Mouse (Mus musculus) neural tube, embryonic 14.5 days (tissue): ENCODE data around the gene Msmb. TPM values are rescaled to one million over a fixed set of nuclear protein-coding genes. Genes with fewer than 3 reads are reported as not detected.
"Not testable (repeated sequence)": the region's sequence is repeated elsewhere in the genome, so short reads cannot be mapped to it uniquely, and the experiment has no call there.

ENCODE experiments used
- ATAC-seq: fragments of 200-750 bp; cut with Nextera tagmentation; 2 replicates; pipeline ENCODE4 v1.8.0; 2017; ENCODE audit warnings: low read depth, mild to moderate bottlenecking, moderate TSS enrichment, moderate library complexity
- H3K27ac ChIP-seq: fragments of 300-500 bp; sonication (generic); 2 replicates; pipeline ENCODE4 v1.5.1; 2014; ENCODE audit warnings: low read depth, mild to moderate bottlenecking, control low read depth, low read length, moderate library complexity, mixed read lengths
- H3K27me3 ChIP-seq: fragments of 300-500 bp; sonication (generic); 2 replicates; pipeline ENCODE4 v1.6.1; 2014; ENCODE audit warnings: low read length; ENCODE audit not compliant: control insufficient read depth, insufficient read depth
- H3K36me3 ChIP-seq: fragments of 300-500 bp; sonication (generic); 2 replicates; pipeline ENCODE4 v1.6.1; 2014; ENCODE audit warnings: low read length, mixed read lengths; ENCODE audit not compliant: control insufficient read depth, insufficient read depth
- H3K4me1 ChIP-seq: fragments of 300-500 bp; sonication (generic); 2 replicates; pipeline ENCODE4 v1.6.1; 2014; ENCODE audit warnings: low read length; ENCODE audit not compliant: control insufficient read depth, insufficient read depth
- H3K4me2 ChIP-seq: fragments of 300-500 bp; sonication (generic); 2 replicates; pipeline ENCODE4 v1.6.1; 2014; ENCODE audit warnings: mild to moderate bottlenecking, low read depth, low read length, control low read depth
- H3K4me3 ChIP-seq: fragments of 300-500 bp; sonication (generic); 2 replicates; pipeline ENCODE4 v1.5.1; 2014; ENCODE audit warnings: low read depth, low read length, control low read depth, mixed read lengths
- H3K9ac ChIP-seq: fragments of 300-500 bp; sonication (generic); replicated peaks from 2 replicates; pipeline ENCODE4 v1.6.1; 2014; ENCODE audit warnings: low read depth, mild to moderate bottlenecking, control low read depth, low read length, mixed read lengths
- H3K9me3 ChIP-seq: fragments of 300-500 bp; sonication (generic); 2 replicates; pipeline ENCODE4 v1.6.1; 2016; ENCODE audit warnings: low read length; ENCODE audit not compliant: control insufficient read depth
- WGBS: fragments of 180-500 bp; shearing (Covaris S2); extraction: QIAGEN DNeasy Blood & Tissue Kit; methylation state at CpG from one replicate; pipeline ENCODE4 v1.1.7; 2014; 5-methylcytosine and 5-hydroxymethylcytosine counted together
- polyA plus RNA-seq: library from polyadenylated mRNA; unstranded; fragments of >200 nt; fragmentation: Nextera tagmentation; extraction: Ambion mirVana; gene quantifications from 2 replicates; pipeline ENCODE4 v1.2.1, GENCODE M21; 2014

The Msmb gene
- polyA plus RNA-seq, 1 experiment from 2014 or later: not detected

GRCm38 (mm10) chr14:32165278-32166061, 23.6 kb downstream of the Msmb start:
- peak overlapping the region; percentile 41 for H3K4me3 ChIP-seq
- H3K27me3 ChIP-seq: no peaks in the 10 kb centered on the region
- H3K9me3 ChIP-seq: no peaks in the 10 kb centered on the region
- no peaks in the 10 kb centered on the region for H3K36me3 ChIP-seq
- peaks cover 15% of the 10 kb centered on the region for H3K4me1 ChIP-seq
- H3K4me2 ChIP-seq: peak overlapping the region; percentile 88
- H3K27ac ChIP-seq: no peak overlapping the region
- peak; percentile 66; the same call in 1 of the 2 replicates for ATAC-seq
- peak overlapping the region; percentile 47 for H3K9ac ChIP-seq
- 1% methylated on average over 39 of the region's 42 CpGs for WGBS

GRCm38 (mm10) chr14:32166062-32166441, 24.2 kb downstream of the Msmb start:
- Histone ChIP-seq H3K4me1 (peaks cover 9% of the 10 kb centered on the region), H3K4me3 (no peak overlapping the region), H3K27ac (no peak overlapping the region), H3K36me3 (no peaks in the 10 kb centered on the region), H3K27me3 (no peaks in the 10 kb centered on the region), H3K9ac (no peak overlapping the region; the same call in 1 of the 2 replicates), H3K4me2 (peak overlapping the region; percentile 88), H3K9me3 (no peaks in the 10 kb centered on the region)
- 78% methylated on average over 2 of the region's 2 CpGs for WGBS
- ATAC-seq: no peak

DNA sequence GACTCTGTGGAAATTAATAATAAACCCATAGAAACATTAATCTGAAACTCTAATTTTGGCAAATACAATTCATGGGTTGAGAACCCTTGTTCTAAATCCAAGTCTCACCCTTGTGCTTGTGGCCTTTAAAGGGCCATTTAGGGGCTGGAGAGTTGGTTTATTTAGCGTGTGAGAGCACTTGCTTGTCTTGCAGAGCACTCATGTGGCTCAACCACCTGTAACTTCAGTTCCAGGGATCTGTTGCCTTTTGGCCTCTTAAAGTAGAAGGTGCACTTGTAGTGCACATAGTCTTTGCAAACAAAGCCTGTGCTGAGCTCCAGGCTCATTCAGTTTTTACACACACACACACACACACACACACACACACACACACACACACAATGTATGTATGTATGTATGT, 25.0 kb downstream of the Msmb start:
- no peaks in the 10 kb centered on the region for H3K27me3 ChIP-seq
- ATAC-seq: no peak
- H3K9me3 ChIP-seq: no peaks in the 10 kb centered on the region
- no peak overlapping the region for H3K27ac ChIP-seq
- WGBS: 100% methylated on average over 1 of the region's 1 CpGs
- no peak overlapping the region for H3K4me3 ChIP-seq
- peaks cover 8% of the 10 kb centered on the region; the same call in 1 of the 2 replicates for H3K4me1 ChIP-seq
- H3K36me3 ChIP-seq: no peaks in the 10 kb centered on the region
- no peak overlapping the region for H3K4me2 ChIP-seq
- H3K9ac ChIP-seq: no peak overlapping the region

- Histone ChIP-seq H3K4me3 (no peak overlapping the region), H3K27me3 (no peaks in the 10 kb centered on the region), H3K4me2 (no peak overlapping the region), H3K9me3 (no peaks in the 10 kb centered on the region), H3K4me1 (peaks cover 8% of the 10 kb centered on the region; the same call in 1 of the 2 replicates), H3K27ac (no peak overlapping the region), H3K36me3 (no peaks in the 10 kb centered on the region; the same call in 1 of the 2 replicates), H3K9ac (no peak overlapping the region)
- 91% methylated on average over 5 of the region's 5 CpGs for WGBS
- no peak for ATAC-seq
Observed at GRCm38 (mm10) chr14:32167326-32167725, 25.5 kb downstream of the Msmb start.

DNA sequence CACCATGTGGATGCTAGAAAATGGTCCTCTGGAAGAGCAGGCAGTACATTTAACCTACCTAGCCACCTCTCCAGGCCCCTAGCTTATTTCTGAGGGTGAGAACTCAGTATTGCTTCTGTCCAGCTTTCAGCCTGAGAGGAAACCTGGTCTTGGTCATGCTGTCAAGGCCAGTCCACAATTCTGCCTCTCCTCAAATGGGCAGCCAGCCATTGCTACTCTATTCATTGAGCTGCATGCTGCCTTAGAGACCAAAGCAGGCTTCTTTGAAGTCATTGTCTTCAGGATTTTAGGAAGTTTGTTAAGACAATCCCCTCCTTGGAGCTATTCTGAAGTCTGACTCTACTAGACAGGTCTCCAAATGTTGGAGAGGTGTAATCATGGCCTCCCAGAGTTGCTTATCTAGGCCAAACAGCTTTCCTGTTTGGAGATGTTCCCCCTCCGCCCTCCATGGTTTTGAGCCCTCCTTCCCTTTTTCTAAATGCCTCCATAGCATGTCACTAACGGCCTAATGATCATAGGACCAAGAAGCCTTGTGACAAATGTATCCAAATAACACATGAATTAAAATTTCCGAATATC, 26.9 kb downstream of the Msmb start:
- no peaks in the 10 kb centered on the region for H3K27me3 ChIP-seq
- H3K4me3 ChIP-seq: no peak overlapping the region
- no peak overlapping the region for H3K9ac ChIP-seq
- no peaks in the 10 kb centered on the region for H3K9me3 ChIP-seq
- peaks cover 8% of the 10 kb centered on the region; the same call in 1 of the 2 replicates for H3K4me1 ChIP-seq
- ATAC-seq: no peak
- peaks cover 10% of the 10 kb centered on the region; the same call in 1 of the 2 replicates for H3K36me3 ChIP-seq
- H3K4me2 ChIP-seq: no peak overlapping the region
- H3K27ac ChIP-seq: no peak overlapping the region
- 72% methylated on average over 3 of the region's 3 CpGs for WGBS

DNA sequence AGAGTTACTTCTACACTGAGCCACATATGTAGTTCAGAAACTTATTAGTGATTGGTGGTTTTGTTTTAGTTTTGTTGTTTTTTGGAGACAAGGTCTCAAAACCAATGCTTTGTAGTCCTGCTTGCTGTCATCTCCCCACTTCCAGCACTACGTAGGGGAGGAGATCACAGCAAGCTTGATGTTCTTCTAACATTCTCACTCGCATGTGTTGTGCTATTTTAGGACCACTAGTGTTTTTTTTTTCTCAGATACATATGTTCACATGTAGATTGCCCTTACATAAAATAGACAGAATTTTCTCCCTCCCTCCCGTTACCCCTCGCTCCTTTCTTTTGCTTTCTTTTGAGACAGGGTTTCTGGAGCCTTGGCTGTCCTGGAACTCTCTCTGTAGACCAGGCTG, 28.3 kb downstream of the Msmb start:
- Histone ChIP-seq H3K36me3 (peaks cover 15% of the 10 kb centered on the region; the same call in 1 of the 2 replicates), H3K4me1 (peaks cover 7% of the 10 kb centered on the region; the same call in 1 of the 2 replicates), H3K9me3 (no peaks in the 10 kb centered on the region), H3K4me3 (no peak overlapping the region), H3K27ac (no peak overlapping the region), H3K4me2 (no peak overlapping the region), H3K27me3 (no peaks in the 10 kb centered on the region), H3K9ac (no peak overlapping the region)
- ATAC-seq: no peak
- WGBS: 91% methylated on average over 4 of the region's 4 CpGs

DNA sequence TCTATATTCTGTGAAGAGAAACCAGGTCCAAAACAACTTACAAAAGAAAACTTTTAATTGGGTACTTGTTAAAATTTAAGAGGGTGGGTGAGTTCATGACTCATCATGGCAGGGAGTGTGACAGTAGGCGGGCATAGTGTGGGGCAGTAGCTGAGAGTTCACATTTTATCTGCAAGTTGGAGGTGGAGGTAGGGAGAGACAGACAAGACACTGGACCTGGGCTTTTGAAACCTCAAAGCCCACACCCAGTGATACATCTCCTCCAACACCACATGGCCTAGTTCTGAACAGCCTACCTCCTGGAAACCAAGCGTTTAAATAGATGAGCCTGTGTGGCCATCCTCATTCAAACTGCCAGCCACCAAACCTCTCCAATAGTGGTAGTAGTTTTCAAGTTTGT, 33.5 kb downstream of the Msmb start:
- no peak for ATAC-seq
- Histone ChIP-seq H3K27ac (no peak overlapping the region), H3K4me3 (no peak overlapping the region), H3K9ac (no peak overlapping the region), H3K4me2 (no peak overlapping the region), H3K36me3 (peaks cover 22% of the 10 kb centered on the region; the same call in 1 of the 2 replicates), H3K27me3 (no peaks in the 10 kb centered on the region), H3K4me1 (no peaks in the 10 kb centered on the region), H3K9me3 (no peaks in the 10 kb centered on the region)
- 98% methylated on average over 2 of the region's 2 CpGs for WGBS

DNA sequence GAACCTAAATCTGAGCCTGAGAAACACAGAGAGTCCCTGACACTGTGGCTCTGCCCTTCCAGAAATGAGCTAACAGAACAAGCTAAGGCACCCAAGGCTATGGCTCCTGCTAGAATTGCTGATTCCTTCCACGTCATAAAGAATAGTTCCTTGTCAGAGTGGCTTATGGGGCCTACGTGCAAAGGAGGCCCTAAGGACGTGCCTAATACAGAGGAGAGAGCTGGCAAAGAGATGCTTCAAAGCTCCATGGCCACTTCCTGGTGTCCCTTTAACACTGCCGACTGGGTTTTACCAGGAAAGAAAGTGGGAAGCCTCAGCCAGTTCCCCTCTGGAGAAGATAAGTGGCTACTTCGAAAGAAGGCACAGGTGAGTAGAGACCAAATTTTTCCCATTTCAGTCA, 34.8 kb downstream of the Msmb start:
- 92% methylated on average over 4 of the region's 5 CpGs for WGBS
- not testable (repeated sequence) for H3K4me2 ChIP-seq, H3K27ac ChIP-seq, H3K9me3 ChIP-seq, H3K4me3 ChIP-seq, H3K27me3 ChIP-seq, ATAC-seq, H3K4me1 ChIP-seq, H3K9ac ChIP-seq
- H3K36me3 ChIP-seq: peaks cover 25% of the 10 kb centered on the region; the same call in 1 of the 2 replicates
